Mouse (Mus musculus) forebrain, embryonic 12.5 days (tissue): Measurements from ENCODE around the gene Stk38l. TPM values are rescaled to one million over a fixed set of nuclear protein-coding genes. Genes with fewer than 3 reads are reported as not detected.

ENCODE experiments used
- ATAC-seq: fragments of 200-750 bp; cut with Nextera tagmentation; 2 replicates; pipeline ENCODE4 v1.8.0; 2017; ENCODE audit warnings: moderate TSS enrichment; ENCODE audit not compliant: low FRiP score
- H3K27ac ChIP-seq: fragments of 300-500 bp; sonication (generic); 2 replicates; pipeline ENCODE4 v1.5.1; 2016; ENCODE audit warnings: mild to moderate bottlenecking
- H3K27me3 ChIP-seq: fragments of 300-500 bp; sonication (generic); 2 replicates; pipeline ENCODE4 v1.6.1; 2016; ENCODE audit warnings: mild to moderate bottlenecking
- H3K36me3 ChIP-seq: fragments of 300-500 bp; sonication (generic); replicated peaks from 2 replicates; pipeline ENCODE4 v1.6.1; 2016; ENCODE audit warnings: mild to moderate bottlenecking
- H3K4me1 ChIP-seq: fragments of 300-500 bp; sonication (generic); 2 replicates; pipeline ENCODE4 v1.6.1; 2016
- H3K4me2 ChIP-seq: fragments of 300-500 bp; sonication (generic); 2 replicates; pipeline ENCODE4 v1.6.1; 2016; ENCODE audit warnings: mild to moderate bottlenecking, moderate library complexity
- H3K4me3 ChIP-seq: fragments of 300-500 bp; sonication (generic); replicated peaks from 2 replicates; pipeline ENCODE4 v1.5.1; 2016; ENCODE audit warnings: mild to moderate bottlenecking
- H3K9ac ChIP-seq: fragments of 300-500 bp; sonication (generic); 2 replicates; pipeline ENCODE4 v1.6.1; 2016; ENCODE audit warnings: mild to moderate bottlenecking
- H3K9me3 ChIP-seq: fragments of 300-500 bp; sonication (generic); 2 replicates; pipeline ENCODE4 v1.6.1; 2016
- WGBS: fragments of 180-500 bp; shearing (Covaris S2); methylation state at CpG from one replicate; pipeline ENCODE4 v1.1.7; 2016; 5-methylcytosine and 5-hydroxymethylcytosine counted together
- polyA plus RNA-seq: library from polyadenylated mRNA; unstranded; fragments of >200 nt; fragmentation: Nextera tagmentation; extraction: Ambion mirVana; gene quantifications from 2 replicates; pipeline ENCODE4 v1.2.1, GENCODE M21; 2016

Gene Stk38l
- polyA plus RNA-seq, 1 experiment from 2014 or later: 17.6 TPM

GRCm38 (mm10) chr6:146702126-146702881 lies 22.5 kb upstream of the Stk38l start:
- no peak overlapping the region for H3K4me2 ChIP-seq
- H3K27me3 ChIP-seq: no peaks in the 10 kb centered on the region
- ATAC-seq: no peak
- H3K36me3 ChIP-seq: no peaks in the 10 kb centered on the region
- H3K4me3 ChIP-seq: no peak overlapping the region
- H3K4me1 ChIP-seq: no peaks in the 10 kb centered on the region
- no peak overlapping the region for H3K9ac ChIP-seq
- 82% methylated on average over 11 of the region's 11 CpGs for WGBS
- H3K27ac ChIP-seq: no peak overlapping the region
- no peaks in the 10 kb centered on the region for H3K9me3 ChIP-seq

GRCm38 (mm10) chr6:146703351-146703750 lies 21.4 kb upstream of the Stk38l start:
- no peak for ATAC-seq
- WGBS: 85% methylated on average over 3 of the region's 3 CpGs
- no peaks in the 10 kb centered on the region for H3K27me3 ChIP-seq
- H3K4me2 ChIP-seq: no peak overlapping the region
- no peak overlapping the region for H3K27ac ChIP-seq
- no peaks in the 10 kb centered on the region for H3K36me3 ChIP-seq
- no peak overlapping the region for H3K4me3 ChIP-seq
- no peaks in the 10 kb centered on the region for H3K4me1 ChIP-seq
- H3K9me3 ChIP-seq: no peaks in the 10 kb centered on the region
- no peak overlapping the region for H3K9ac ChIP-seq

GRCm38 (mm10) chr6:146705631-146706030 lies 19.2 kb upstream of the Stk38l start:
- no peaks in the 10 kb centered on the region for H3K9me3 ChIP-seq
- no peaks in the 10 kb centered on the region for H3K4me1 ChIP-seq
- WGBS: 92% methylated on average over 1 of the region's 1 CpGs
- no peaks in the 10 kb centered on the region for H3K27me3 ChIP-seq
- ATAC-seq: no peak
- H3K36me3 ChIP-seq: no peaks in the 10 kb centered on the region
- H3K4me3 ChIP-seq: no peak overlapping the region
- H3K9ac ChIP-seq: no peak overlapping the region
- no peak overlapping the region for H3K27ac ChIP-seq
- no peak overlapping the region for H3K4me2 ChIP-seq

GRCm38 (mm10) chr6:146719606-146720005 lies 5.2 kb upstream of the Stk38l start:
- no peak overlapping the region for H3K9ac ChIP-seq
- H3K36me3 ChIP-seq: no peaks in the 10 kb centered on the region
- WGBS: 81% methylated on average over 1 of the region's 1 CpGs
- H3K27me3 ChIP-seq: no peaks in the 10 kb centered on the region
- no peak overlapping the region for H3K27ac ChIP-seq
- no peak overlapping the region for H3K4me3 ChIP-seq
- H3K4me1 ChIP-seq: no peaks in the 10 kb centered on the region
- H3K4me2 ChIP-seq: no peak overlapping the region
- H3K9me3 ChIP-seq: no peaks in the 10 kb centered on the region
- ATAC-seq: no peak

GRCm38 (mm10) chr6:146723805-146724204 lies 990 bp upstream of the Stk38l start:
- WGBS: 86% methylated on average over 3 of the region's 3 CpGs

GRCm38 (mm10) chr6:146725384-146725791 lies 593 bp downstream of the Stk38l start:
- H3K27ac ChIP-seq: peak overlapping the region; percentile 84
- ATAC-seq: peak; percentile 54
- no peaks in the 10 kb centered on the region for H3K27me3 ChIP-seq
- WGBS: 0% methylated on average over 30 of the region's 30 CpGs
- H3K4me3 ChIP-seq: peak overlapping the region; percentile 88
- H3K4me2 ChIP-seq: peak overlapping the region; percentile 73
- H3K9ac ChIP-seq: peak overlapping the region; percentile 82
- H3K36me3 ChIP-seq: no peaks in the 10 kb centered on the region
- H3K4me1 ChIP-seq: peaks cover 7% of the 10 kb centered on the region; the same call in 1 of the 2 replicates
- H3K9me3 ChIP-seq: no peaks in the 10 kb centered on the region

More at GRCm38 (mm10) chr6:146723805-146724204, 990 bp upstream of the Stk38l start:
- no peak overlapping the region for H3K9ac ChIP-seq
- peaks cover 7% of the 10 kb centered on the region; the same call in 1 of the 2 replicates for H3K4me1 ChIP-seq
- no peaks in the 10 kb centered on the region for H3K27me3 ChIP-seq
- no peak for ATAC-seq
- no peak overlapping the region for H3K27ac ChIP-seq
- no peaks in the 10 kb centered on the region for H3K36me3 ChIP-seq
- no peaks in the 10 kb centered on the region for H3K9me3 ChIP-seq
- no peak overlapping the region for H3K4me3 ChIP-seq
- no peak overlapping the region for H3K4me2 ChIP-seq

GRCm38 (mm10) chr6:146731031-146731430 lies 6.2 kb downstream of the Stk38l start:
- peaks cover 15% of the 10 kb centered on the region; the same call in 1 of the 2 replicates for H3K4me1 ChIP-seq
- H3K36me3 ChIP-seq: no peaks in the 10 kb centered on the region
- 78% methylated on average over 1 of the region's 1 CpGs for WGBS
- no peaks in the 10 kb centered on the region for H3K9me3 ChIP-seq
- no peaks in the 10 kb centered on the region for H3K27me3 ChIP-seq
- H3K4me2 ChIP-seq: no peak overlapping the region
- ATAC-seq: no peak
- H3K9ac ChIP-seq: no peak overlapping the region
- no peak overlapping the region for H3K27ac ChIP-seq
- H3K4me3 ChIP-seq: no peak overlapping the region

GRCm38 (mm10) chr6:146731692-146732091 lies 6.9 kb downstream of the Stk38l start:
- WGBS: 62% methylated on average over 2 of the region's 2 CpGs
- no peaks in the 10 kb centered on the region for H3K27me3 ChIP-seq
- no peak for ATAC-seq
- H3K4me1 ChIP-seq: peaks cover 15% of the 10 kb centered on the region; the same call in 1 of the 2 replicates
- no peak overlapping the region for H3K27ac ChIP-seq
- no peak overlapping the region for H3K4me2 ChIP-seq
- no peak overlapping the region for H3K9ac ChIP-seq
- H3K9me3 ChIP-seq: no peaks in the 10 kb centered on the region
- H3K36me3 ChIP-seq: no peaks in the 10 kb centered on the region
- no peak overlapping the region for H3K4me3 ChIP-seq

- ATAC-seq: no peak
- Histone ChIP-seq H3K4me2 (no peak overlapping the region), H3K9me3 (no peaks in the 10 kb centered on the region), H3K27me3 (no peaks in the 10 kb centered on the region), H3K27ac (no peak overlapping the region), H3K36me3 (no peaks in the 10 kb centered on the region), H3K4me1 (peaks cover 15% of the 10 kb centered on the region; the same call in 1 of the 2 replicates), H3K9ac (no peak overlapping the region), H3K4me3 (no peak overlapping the region)
- 67% methylated on average over 3 of the region's 3 CpGs for WGBS
Observed at GRCm38 (mm10) chr6:146732232-146732631, 7.4 kb downstream of the Stk38l start.

GRCm38 (mm10) chr6:146732676-146733075 lies 7.9 kb downstream of the Stk38l start:
- H3K27ac ChIP-seq: no peak overlapping the region
- H3K4me2 ChIP-seq: no peak overlapping the region
- no peaks in the 10 kb centered on the region for H3K9me3 ChIP-seq
- no peak overlapping the region for H3K9ac ChIP-seq
- ATAC-seq: no peak
- no peaks in the 10 kb centered on the region for H3K36me3 ChIP-seq
- 39% methylated on average over 1 of the region's 1 CpGs for WGBS
- no peaks in the 10 kb centered on the region for H3K27me3 ChIP-seq
- no peak overlapping the region for H3K4me3 ChIP-seq
- peaks cover 15% of the 10 kb centered on the region; the same call in 1 of the 2 replicates for H3K4me1 ChIP-seq

GRCm38 (mm10) chr6:146733554-146733953 lies 8.8 kb downstream of the Stk38l start:
- Histone ChIP-seq H3K27me3 (no peaks in the 10 kb centered on the region), H3K27ac (no peak overlapping the region), H3K9me3 (no peaks in the 10 kb centered on the region), H3K9ac (no peak overlapping the region), H3K4me2 (no peak overlapping the region), H3K4me1 (peaks cover 15% of the 10 kb centered on the region; the same call in 1 of the 2 replicates), H3K4me3 (no peak overlapping the region), H3K36me3 (no peaks in the 10 kb centered on the region)
- 63% methylated on average over 1 of the region's 1 CpGs for WGBS
- no peak for ATAC-seq

- 86% methylated on average over 1 of the region's 1 CpGs for WGBS
Observed at GRCm38 (mm10) chr6:146738889-146739288, 14.1 kb downstream of the Stk38l start.

GRCm38 (mm10) chr6:146740724-146741123 lies 15.9 kb downstream of the Stk38l start:
- H3K27ac ChIP-seq: no peak overlapping the region
- no peak for ATAC-seq
- no peaks in the 10 kb centered on the region for H3K9me3 ChIP-seq
- no peaks in the 10 kb centered on the region for H3K36me3 ChIP-seq
- H3K4me1 ChIP-seq: no peaks in the 10 kb centered on the region
- no peak overlapping the region for H3K4me2 ChIP-seq
- H3K9ac ChIP-seq: no peak overlapping the region
- H3K27me3 ChIP-seq: no peaks in the 10 kb centered on the region
- no peak overlapping the region for H3K4me3 ChIP-seq

More at GRCm38 (mm10) chr6:146738889-146739288, 14.1 kb downstream of the Stk38l start:
- no peaks in the 10 kb centered on the region for H3K9me3 ChIP-seq
- H3K4me1 ChIP-seq: no peaks in the 10 kb centered on the region
- no peak overlapping the region for H3K9ac ChIP-seq
- no peaks in the 10 kb centered on the region for H3K27me3 ChIP-seq
- ATAC-seq: no peak
- no peaks in the 10 kb centered on the region for H3K36me3 ChIP-seq
- H3K4me3 ChIP-seq: no peak overlapping the region
- no peak overlapping the region for H3K4me2 ChIP-seq
- H3K27ac ChIP-seq: no peak overlapping the region
